Mouse (Mus musculus): ENCODE results near the gene Odf3b.

The Odf3b gene

DNA sequence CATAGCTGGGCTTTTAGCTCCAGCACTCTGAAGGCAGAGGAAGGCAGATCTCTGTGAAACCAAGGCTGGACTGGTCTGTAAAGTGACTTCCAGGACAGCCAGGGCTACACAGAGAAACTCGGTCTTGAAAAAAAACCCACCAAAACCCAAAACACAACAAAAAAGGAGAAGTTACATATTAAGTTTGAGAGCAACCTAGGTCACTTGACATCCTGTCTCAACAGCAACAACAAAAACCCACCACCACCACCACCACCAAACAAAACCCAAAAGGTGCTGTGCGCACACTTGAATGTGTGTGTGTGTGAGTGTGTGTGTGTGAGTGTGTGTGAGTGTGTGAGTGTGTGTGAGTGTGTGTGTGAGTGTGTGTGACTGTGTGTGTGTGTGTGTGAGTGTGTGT is 39.4 kb downstream of the Odf3b start:
- no peak for DNase-seq (ENCODE audit: extremely low spot score, low read depth, low spot score)

DNA sequence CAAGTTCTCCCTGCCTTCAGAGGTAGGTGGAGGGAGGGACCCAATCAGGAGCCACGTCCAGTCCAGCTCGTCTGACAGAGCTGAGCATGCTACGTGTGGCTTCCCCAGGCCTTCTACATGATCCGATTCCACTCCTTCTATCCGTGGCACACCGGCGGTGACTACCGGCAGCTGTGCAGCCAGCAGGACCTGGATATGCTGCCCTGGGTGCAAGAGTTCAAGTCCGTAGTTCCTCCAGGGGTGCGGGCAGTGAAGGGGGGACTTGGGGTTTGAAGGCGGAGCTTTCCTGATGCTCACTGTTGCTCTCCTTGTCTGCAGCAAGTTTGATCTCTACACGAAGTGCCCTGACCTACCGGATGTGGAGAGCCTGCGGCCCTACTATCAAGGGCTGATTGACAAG is 42.7 kb downstream of the Odf3b start:
- no peak for DNase-seq (ENCODE audit: extremely low spot score, low read depth, low spot score)

GRCm38 (mm10) chr15:89334774-89335537 is 44.1 kb downstream of the Odf3b start:
- DNase-seq (ENCODE audit: extremely low spot score, low read depth, low spot score): no peak

- DNase-seq (ENCODE audit: extremely low spot score, low read depth, low spot score): no peak
Observed at GRCm38 (mm10) chr15:89334271-89334670, 44.8 kb downstream of the Odf3b start, which contains the start of gene Miox. Gene Miox, plus strand, starts transcription at chr15:89334398.

Data from hindlimb bud, embryonic 11.5 days (tissue).